Mouse (Mus musculus): ENCODE data around the gene Lpar1.

DNA sequence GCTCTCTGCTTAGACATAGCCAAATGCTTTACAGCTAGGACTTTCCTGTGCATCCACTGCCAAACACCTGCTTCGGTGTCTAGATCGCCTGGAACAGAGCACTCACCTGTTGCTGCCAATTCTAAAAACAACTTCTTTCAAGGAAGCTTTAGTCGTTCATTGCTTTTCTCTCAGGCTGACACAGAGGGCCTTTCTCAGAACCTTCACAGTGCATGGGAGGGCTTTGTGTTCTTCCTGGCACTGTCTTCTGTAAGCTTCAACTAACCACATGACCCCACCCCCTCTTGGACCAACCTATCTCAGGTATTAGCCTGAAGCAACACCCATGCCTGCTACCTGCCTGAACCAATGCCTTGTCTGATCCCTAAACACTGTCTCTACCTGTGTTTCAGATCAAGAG is 15.0 kb downstream of the Lpar1 start:
- no peak for TF ChIP-seq CTCF (IDR thresholded peaks at IDR 0.05; ENCODE audit: low read depth, low read length)
- TF ChIP-seq GATA1 (IDR thresholded peaks at IDR 0.05; ENCODE audit: borderline replicate concordance, low read length): no peak
- no peak for TF ChIP-seq POLR2AphosphoS5 (IDR thresholded peaks at IDR 0.05; ENCODE audit: insufficient replicate concordance, low read depth, low read length)

All from G1E (cell line).